Mouse (Mus musculus) spleen, adult 2 months (tissue): ENCODE data around the gene 1700024B05Rik.
"Not testable (repeated sequence)": the region's sequence is repeated elsewhere in the genome, so short reads cannot be mapped to it uniquely, and the experiment has no call there.

ENCODE experiments used
- CTCF ChIP-seq: fragments of 200-500 bp; IDR thresholded peaks from 2 replicates; pipeline ENCODE4 v1.5.1; 2011; ENCODE audit warnings: mild to moderate bottlenecking, inconsistent platforms; ENCODE audit not compliant: insufficient read depth, insufficient read length, insufficient replicate concordance; ENCODE audit errors: extremely low read depth
- POLR2A ChIP-seq: fragments of 200-500 bp; IDR thresholded peaks from 2 replicates; pipeline ENCODE4 v1.6.1; 2011; ENCODE audit warnings: low read depth, low read length, inconsistent platforms

DNA sequence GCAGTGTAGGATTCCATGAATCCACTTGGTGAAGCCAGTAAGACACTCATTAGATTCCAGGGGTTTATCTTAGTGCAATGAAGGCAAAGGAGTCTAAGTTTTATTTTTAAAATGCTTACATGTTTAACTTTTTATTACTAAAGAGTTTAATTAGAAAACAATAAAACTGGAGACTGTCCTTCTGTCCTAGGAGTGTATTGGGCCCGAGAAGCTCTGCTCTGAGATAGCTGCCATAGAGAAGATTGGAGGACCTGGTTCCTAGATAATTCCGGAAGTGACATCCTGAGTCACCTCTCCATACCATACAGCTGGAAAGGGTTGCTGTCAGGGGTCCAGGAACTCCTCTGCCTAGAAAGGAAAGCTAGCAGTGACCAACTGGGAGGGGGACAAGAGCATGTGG lies at the start of gene 1700024B05Rik:
- TF ChIP-seq POLR2A, CTCF: not testable (repeated sequence)
